ENCODE assay signal across 8 mouse cellular contexts in genomic region chr8:84600311-84600907, GRCm38 (mm10).
DNase-seq lines count a peak whose midpoint lies in the region; ATAC-seq and TF ChIP-seq lines count a peak whose summit lies in the region.

No protein-coding gene starts in this region.

- WGBS in hindbrain, embryonic 11.5 days = 3% methylated on average over 21 of the region's 26 CpGs
- 6% methylated on average over 26 of the region's 26 CpGs for WGBS in midbrain, embryonic 12.5 days

- H3K9me3 ChIP-seq in hindbrain, embryonic 11.5 days (ENCODE audit: control insufficient read depth, low read length) = no peaks in the 10 kb centered on the region
- H3K9me3 ChIP-seq in midbrain, embryonic 12.5 days = no peaks in the 10 kb centered on the region

- no peak for TF ChIP-seq CTCF in gastrocnemius, adult 2 months (IDR thresholded peaks at IDR 0.05)

- intact Hi-C loops in gastrocnemius, adult 2 months (cut with DNase I) = no loop called here
- intact Hi-C loops in left cerebral cortex, postnatal 4 days (cut with DNase I) = no loop called here

- H3K27me3 ChIP-seq in hindbrain, embryonic 11.5 days (ENCODE audit: control insufficient read depth, insufficient read depth, low read length) = peaks cover 2% of the 10 kb centered on the region; the same call in 1 of the 2 replicates
- peaks cover 33% of the 10 kb centered on the region for H3K27me3 ChIP-seq in midbrain, embryonic 12.5 days

- peak; percentile 55 for ATAC-seq in hindbrain, embryonic 11.5 days (ENCODE audit: low FRiP score)
- ATAC-seq in midbrain, embryonic 12.5 days (ENCODE audit: low FRiP score, low read depth) = peak; percentile 56

- H3K27ac ChIP-seq in gastrocnemius, adult 2 months = peak overlapping the region; percentile 68
- H3K27ac ChIP-seq in hindbrain, embryonic 11.5 days (ENCODE audit: low read depth, low read length) = no peak overlapping the region
- no peak overlapping the region for H3K27ac ChIP-seq in midbrain, embryonic 12.5 days (replicated peaks)

- peak overlapping the region; percentile 60 for H3K4me2 ChIP-seq in hindbrain, embryonic 11.5 days (replicated peaks; ENCODE audit: low read depth, low read length)
- H3K4me2 ChIP-seq in midbrain, embryonic 12.5 days (replicated peaks) = peak overlapping the region; percentile 55

- peaks cover 6% of the 10 kb centered on the region for H3K4me1 ChIP-seq in hindbrain, embryonic 11.5 days (replicated peaks; ENCODE audit: control insufficient read depth, insufficient read depth, low read length)
- peaks cover 18% of the 10 kb centered on the region for H3K4me1 ChIP-seq in midbrain, embryonic 12.5 days

- peak overlapping the region; percentile 72 for H3K9ac ChIP-seq in hindbrain, embryonic 11.5 days (ENCODE audit: low read depth, low read length)
- peak overlapping the region; percentile 65 for H3K9ac ChIP-seq in midbrain, embryonic 12.5 days (replicated peaks)

- peak; percentile 53 for DNase-seq in gastrocnemius, adult 2 months
- no peak for DNase-seq in gastrocnemius, postnatal 25 days
- DNase-seq in MN1 (ENCODE audit: low spot score) = peak; percentile 73
- peak; percentile 49 for DNase-seq in hindbrain, embryonic 11.5 days (ENCODE audit: low spot score)
- DNase-seq in left cerebral cortex, postnatal 4 days = no peak
- DNase-seq in thymus, postnatal 36 days = no peak
- no peak for DNase-seq in adrenal gland, postnatal 14 days

- H3K36me3 ChIP-seq in hindbrain, embryonic 11.5 days (ENCODE audit: control insufficient read depth, insufficient read depth, low read length) = no peaks in the 10 kb centered on the region
- peaks cover 11% of the 10 kb centered on the region; the same call in 1 of the 2 replicates for H3K36me3 ChIP-seq in midbrain, embryonic 12.5 days

- peak overlapping the region; percentile 60 for H3K4me3 ChIP-seq in gastrocnemius, adult 2 months
- H3K4me3 ChIP-seq in hindbrain, embryonic 11.5 days (ENCODE audit: low read depth, low read length) = peak overlapping the region; percentile 31
- H3K4me3 ChIP-seq in midbrain, embryonic 12.5 days = peak overlapping the region; percentile 33

Comparison
In these comparisons a context has a peak if more than half of its experiments do, and no peak if none do; other contexts are left out.
1. DNase-seq: peak in gastrocnemius, adult 2 months (single experiment), MN1 (single experiment) and hindbrain, embryonic 11.5 days (single experiment); none in gastrocnemius, postnatal 25 days (single experiment), left cerebral cortex, postnatal 4 days (single experiment), thymus, postnatal 36 days (0 of 2) and adrenal gland, postnatal 14 days (single experiment).
2. Peak in every context shown above with its lines, with median percentiles within 50 percentile points of each other: H3K4me3 ChIP-seq.